Mouse (Mus musculus) cerebellum, postnatal 25 days (tissue): ENCODE data around the gene Gm49366.
"Not testable (repeated sequence)": the region's sequence is repeated elsewhere in the genome, so short reads cannot be mapped to it uniquely, and the experiment has no call there.

ENCODE experiments used
- DNase-seq, 2 experiments: peaks; one replicate each; pipeline ENCODE4 v3.0.0; 2021; ENCODE audit warnings: mixed read lengths in 2 of 2

The Gm49366 gene

GRCm38 (mm10) chr12:84094666-84095065, 55.9 kb downstream of the Gm49366 start:
- not testable (repeated sequence) for DNase-seq

DNA sequence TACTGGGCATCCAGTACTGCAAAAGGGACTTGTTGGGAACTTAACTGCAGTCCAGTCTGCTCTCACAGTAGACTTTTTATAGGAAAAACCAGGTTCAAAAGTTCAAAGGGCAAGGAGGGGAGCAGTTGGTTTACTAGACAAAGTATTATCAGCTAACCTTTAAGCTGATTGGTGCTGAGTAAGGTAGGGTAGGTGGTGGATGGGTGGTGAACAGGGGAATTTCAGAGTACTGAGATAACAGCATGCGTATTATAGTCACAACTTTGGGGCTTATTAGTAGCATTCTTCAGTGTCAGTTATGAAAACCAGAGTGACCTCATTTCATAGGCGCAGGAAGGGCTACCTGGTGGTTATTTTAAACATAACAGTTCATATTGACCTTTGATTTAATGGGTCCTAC, 60.9 kb downstream of the Gm49366 start:
- DNase-seq = no peak

DNA sequence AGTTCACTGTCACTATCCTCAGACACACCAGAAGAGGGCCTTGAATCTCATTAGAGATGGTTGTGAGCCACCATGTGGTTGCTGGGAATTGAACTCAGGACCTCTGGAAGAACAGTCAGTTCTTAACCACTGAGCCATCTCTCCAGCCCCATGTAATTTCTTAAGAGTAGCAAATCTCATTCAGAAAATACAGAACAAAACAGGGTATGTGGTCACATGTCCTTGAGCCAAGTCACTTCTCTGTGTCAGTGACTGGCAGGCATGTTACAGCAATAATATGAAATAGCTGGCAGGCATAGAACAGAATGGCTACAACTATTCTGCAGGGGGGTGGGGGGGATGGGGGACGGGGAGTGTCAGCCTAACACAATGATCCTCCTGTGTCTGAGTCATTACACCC, 61.3 kb downstream of the Gm49366 start:
- no peak for DNase-seq

- peak; percentile 67 to 69 for DNase-seq
Observed at GRCm38 (mm10) chr12:84100604-84101492, 62.1 kb downstream of the Gm49366 start, which contains the start of gene Acot6. Gene Acot6, plus strand, starts transcription at chr12:84100654.

DNA sequence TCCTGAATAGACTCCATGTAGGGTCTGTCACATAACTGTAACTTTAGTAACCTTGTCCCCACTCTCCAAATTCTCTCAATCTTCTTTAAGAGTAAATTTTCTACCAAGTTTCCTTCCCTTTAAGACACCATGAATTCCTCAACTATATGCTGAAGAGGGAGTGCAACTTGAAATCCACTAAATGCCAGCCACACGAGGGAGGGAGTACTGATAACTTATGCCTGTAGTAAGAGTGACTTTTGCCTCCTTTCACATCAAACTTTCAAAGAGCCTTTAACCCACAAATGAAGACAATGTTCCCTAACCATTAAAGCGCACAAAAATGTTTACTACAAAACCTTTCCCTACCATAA, 62.7 kb downstream of the Gm49366 start:
- DNase-seq = no peak

DNA sequence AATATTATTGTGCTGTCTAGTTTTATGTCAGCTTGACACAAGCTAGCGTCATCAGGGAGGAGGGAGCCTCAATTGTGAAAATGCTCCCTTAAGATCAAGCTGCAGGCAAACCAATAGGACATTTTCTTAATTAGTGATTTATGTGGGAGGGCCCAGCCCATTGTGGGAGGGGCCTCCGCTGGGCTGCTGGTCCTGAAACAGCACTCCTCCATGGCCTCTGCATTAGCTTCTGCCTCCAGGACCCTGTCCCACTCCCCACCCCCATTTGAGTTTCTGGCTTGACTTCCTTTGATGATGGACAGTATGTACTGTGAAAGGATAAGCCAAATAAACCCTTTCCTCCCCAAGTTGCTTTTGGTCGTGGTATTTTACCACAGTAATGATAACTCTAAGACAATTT, 68.3 kb downstream of the Gm49366 start:
- DNase-seq = no peak

- DNase-seq = no peak
Observed at GRCm38 (mm10) chr12:84107692-84108091, 69.0 kb downstream of the Gm49366 start.
